Mouse (Mus musculus): ENCODE results near the gene Gm6034.

DNA sequence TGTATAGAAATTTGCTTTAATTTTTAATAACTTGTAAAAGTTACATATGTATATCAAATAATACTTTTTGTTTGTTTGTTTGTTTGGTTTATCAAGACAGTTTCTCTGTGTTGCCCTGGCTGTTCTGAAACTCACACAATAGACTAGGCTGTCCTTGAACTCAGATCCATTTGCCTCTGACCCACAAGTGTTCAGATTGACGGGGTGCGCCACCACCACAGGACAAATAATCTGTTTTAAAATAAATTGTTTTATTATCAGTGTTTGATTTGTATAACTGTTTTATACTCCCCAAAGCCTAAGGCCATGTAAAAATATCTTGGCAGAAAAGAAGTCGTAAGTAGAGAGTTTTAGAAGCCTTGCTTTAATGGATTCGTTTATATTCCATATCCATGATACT lies 15.1 kb upstream of the Gm6034 start:
- TF ChIP-seq CTCF (IDR thresholded peaks at IDR 0.05; ENCODE audit: low read depth, low read length) (no peak), POLR2A (IDR thresholded peaks at IDR 0.05; ENCODE audit: extremely low read depth, insufficient read depth, low read length) (no peak)

All from liver, adult 2 months (tissue).